Mouse (Mus musculus) myocyte (in vitro differentiated cells): Measurements from ENCODE around the gene Rere.

Experiments
- CEBPB ChIP-seq: IDR thresholded peaks from 2 replicates; pipeline ENCODE4 v1.6.1; 2011; ENCODE audit warnings: mild to moderate bottlenecking, moderate library complexity; ENCODE audit not compliant: poor library complexity, insufficient read depth, severe bottlenecking
- E2F4 ChIP-seq: IDR thresholded peaks from one replicate; pipeline ENCODE4 v1.6.1; 2011; ENCODE audit warnings: mild to moderate bottlenecking, control low read depth, moderate library complexity; ENCODE audit not compliant: insufficient read depth
- MAX ChIP-seq: IDR thresholded peaks from one replicate; pipeline ENCODE4 v1.6.1; 2011; ENCODE audit warnings: low read depth, mild to moderate bottlenecking, control low read depth
- POLR2A ChIP-seq: IDR thresholded peaks from one replicate; pipeline ENCODE4 v1.6.1; 2011; ENCODE audit warnings: low read depth, mild to moderate bottlenecking, control low read depth, moderate library complexity; ENCODE audit not compliant: insufficient read length
- POLR2AphosphoS2 ChIP-seq: IDR thresholded peaks from one replicate; pipeline ENCODE4 v1.6.1; 2011; ENCODE audit warnings: low read depth, control low read depth; ENCODE audit not compliant: insufficient read length
- TCF12 ChIP-seq: IDR thresholded peaks from one replicate; pipeline ENCODE4 v1.6.1; 2011; ENCODE audit warnings: mild to moderate bottlenecking, control low read depth; ENCODE audit not compliant: poor library complexity, insufficient read depth, severe bottlenecking
- USF1 ChIP-seq: IDR thresholded peaks from one replicate; pipeline ENCODE4 v1.6.1; 2011; ENCODE audit warnings: low read depth, mild to moderate bottlenecking, control low read depth, moderate library complexity

DNA sequence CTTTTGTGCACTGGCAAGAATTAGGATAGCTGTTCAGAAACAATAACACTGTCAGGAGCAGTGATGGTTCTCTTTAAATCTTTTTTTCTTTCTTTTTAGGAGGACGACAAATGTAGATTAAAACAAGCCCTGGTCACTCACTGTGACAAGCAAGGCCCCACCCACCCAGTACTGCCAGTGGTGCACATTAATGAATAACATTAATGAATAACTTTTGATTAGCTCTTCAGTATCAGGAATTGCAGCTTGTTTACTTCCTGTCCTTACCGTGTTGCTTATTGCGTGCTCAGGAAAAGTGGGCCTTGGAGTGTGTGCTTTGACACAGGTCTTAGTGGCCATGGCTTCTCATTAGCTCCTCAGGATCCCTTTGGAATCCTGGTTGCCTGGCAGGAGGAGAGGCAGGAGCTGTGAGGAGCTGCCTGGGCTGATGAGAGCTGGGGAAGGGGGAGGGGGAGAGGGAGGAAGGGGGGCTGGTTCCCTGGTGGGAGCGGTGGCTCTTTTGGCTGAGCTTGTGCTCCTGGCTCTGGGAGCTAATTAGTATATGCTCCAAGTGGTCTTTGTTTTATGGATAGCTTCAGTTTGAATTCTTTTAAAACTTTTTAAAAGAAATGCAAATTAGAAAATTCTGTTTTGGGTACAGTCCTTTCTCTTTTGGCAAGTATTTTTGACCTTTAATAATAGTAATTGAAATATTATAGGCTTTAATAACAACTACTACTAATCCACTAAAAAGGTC lies 65.4 kb downstream of the Rere start:
- TF ChIP-seq POLR2A (no peak), E2F4 (no peak), USF1 (no peak), POLR2AphosphoS2 (no peak), MAX (no peak), TCF12 (no peak), CEBPB (no peak)
